Mouse (Mus musculus) spleen, postnatal 0 days (tissue): ENCODE measurements around the gene Def6. TPM values are rescaled to one million over a fixed set of nuclear protein-coding genes. Genes with fewer than 3 reads are reported as not detected.

Experiments
- polyA plus RNA-seq: library from polyadenylated mRNA; unstranded; fragments of >200 nt; fragmentation: Nextera tagmentation; extraction: Ambion mirVana; gene quantifications from 2 replicates; pipeline ENCODE4 v1.2.1, GENCODE M21; 2015

Gene Def6
- 27.6 and 31.1 TPM in 2 replicates for polyA plus RNA-seq

GRCm38 (mm10) chr17:28207591-28208313 lies at the start of gene Def6:
TSS of gene Def6 (plus strand) at chr17:28207778.

DNA sequence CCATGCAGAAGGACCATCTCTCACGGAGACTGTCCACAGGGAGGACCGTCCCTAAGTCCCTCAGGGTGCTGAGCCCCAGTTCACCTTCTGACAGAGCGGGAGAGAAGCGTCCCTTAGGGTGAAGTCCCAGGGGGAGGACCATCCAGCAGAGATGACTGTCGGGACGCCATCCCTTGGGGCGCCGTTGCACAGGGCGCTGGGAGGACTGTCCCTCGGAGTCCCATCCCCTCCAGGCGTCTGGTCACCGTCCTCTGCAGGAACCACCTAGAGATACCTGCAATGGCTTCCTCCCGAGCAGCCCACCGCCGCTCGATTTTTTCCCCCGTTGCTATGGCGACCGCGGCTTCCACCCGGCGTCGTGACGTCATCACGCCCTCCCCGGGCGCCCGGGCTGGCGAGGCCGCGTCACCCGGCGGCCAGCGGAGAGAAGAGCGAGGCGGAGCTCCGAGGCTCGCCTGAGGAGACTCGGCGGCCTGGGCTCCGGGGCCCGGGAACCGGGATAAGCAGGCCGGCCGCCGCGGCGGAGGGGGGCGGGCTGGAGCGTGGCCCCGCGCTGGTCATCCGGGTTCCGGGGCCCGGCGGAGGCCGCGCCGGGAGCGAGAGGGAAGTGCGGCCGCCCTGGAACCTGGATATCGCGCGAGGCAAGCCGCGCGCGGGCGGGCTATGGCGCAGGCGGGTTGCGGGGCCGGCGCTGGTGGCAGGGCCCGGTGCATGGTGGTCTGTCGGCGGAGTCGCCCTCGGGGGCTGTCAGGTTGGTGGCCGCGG lies 30.6 kb upstream of the Def6 start, which contains the start of gene Zfp523:
TSS of gene Zfp523 (plus strand) at position 355 of the 765 bp plus-strand sequence.

GRCm38 (mm10) chr17:28232475-28233060 lies 25.0 kb downstream of the Def6 start, which contains the start of gene Ppard:
TSS of gene Ppard (plus strand) at chr17:28232700.

Other genes with a start within 250 kb of the Def6 start
- 0.46 TPM in 2 replicates for gene Tcp11, start 127.1 kb upstream of the Def6 start, polyA plus RNA-seq
- gene Scube3, start 65.6 kb upstream of the Def6 start, polyA plus RNA-seq = 0.29 and 0.30 TPM in 2 replicates
- 8.0 and 9.5 TPM in 2 replicates for gene Zfp523, start 30.6 kb upstream of the Def6 start, polyA plus RNA-seq
- gene Ppard, start 24.9 kb downstream of the Def6 start, polyA plus RNA-seq = 1.5 and 1.6 TPM in 2 replicates
- gene Fance, start 105.7 kb downstream of the Def6 start, polyA plus RNA-seq = 17.0 and 17.4 TPM in 2 replicates
- gene Rpl10a, start 120.7 kb downstream of the Def6 start, polyA plus RNA-seq = 605 and 646 TPM in 2 replicates
- 2.9 and 3.8 TPM in 2 replicates for gene Tead3, start 143.0 kb downstream of the Def6 start, polyA plus RNA-seq
- gene Tulp1, start 157.4 kb downstream of the Def6 start, polyA plus RNA-seq = 1.8 and 2.1 TPM in 2 replicates